Mouse (Mus musculus) macrophage (primary cell): ENCODE data around the gene Slc1a3. TPM values are rescaled to one million over a fixed set of nuclear protein-coding genes. Genes with fewer than 3 reads are reported as not detected.

ENCODE experiments used
- H3K27ac ChIP-seq: fragments of 350-480 bp; formaldehyde crosslinking; 2 replicates; pipeline ENCODE4 v1.9.0; 2021
- H3K36me3 ChIP-seq: fragments of 350-480 bp; formaldehyde crosslinking; 2 replicates; pipeline ENCODE4 v1.9.0; 2021; ENCODE audit errors: inconsistent target
- H3K4me3 ChIP-seq: fragments of 350-480 bp; formaldehyde crosslinking; 2 replicates; pipeline ENCODE4 v1.9.0; 2021; ENCODE audit errors: inconsistent target
- H3K79me2 ChIP-seq: fragments of 350-480 bp; formaldehyde crosslinking; 2 replicates; pipeline ENCODE4 v1.9.0; 2021; ENCODE audit errors: inconsistent target
- WGBS: methylation state at CpG from one replicate; pipeline ENCODE4 v1.1.7; 2026; ENCODE audit warnings: inconsistent platforms; ENCODE audit not compliant: missing documents; 5-methylcytosine and 5-hydroxymethylcytosine counted together
- polyA plus RNA-seq: library from polyadenylated mRNA; stranded (reverse); fragments of 250-400 nt; gene quantifications from 3 replicates; pipeline ENCODE4 v1.2.4, GENCODE M21; 2018; ENCODE audit warnings: inconsistent platforms
- total RNA-seq, 78 experiments: library from RNA; depleted of rRNA; stranded (reverse); fragments of 250-400 nt; gene quantifications; 1 replicate in 9 of 78; 2 replicates in 24 of 78; 3 replicates in 43 of 78; 4 replicates in 2 of 78; pipeline ENCODE4 v1.2.4; 2018; ENCODE audit warnings: inconsistent platforms in 56 of 78

Gene Slc1a3
- 1 to 10 TPM in 1 of 26 experiments, under 1 TPM in 4, not detected in 21; 0.15 to 1.5 (median 0.48) TPM for total RNA-seq (2018; cell fraction: chromatin; rRNA removed)
- total RNA-seq (2018; cell fraction: cytosol; rRNA removed), result under 1 TPM in 21 of 26 experiments, not detected in 5; 0.03 to 0.38 (median 0.07) TPM
- 1 to 10 TPM in 2 of 26 experiments, under 1 TPM in 14, not detected in 10; 0.14 to 1.1 (median 0.32) TPM for total RNA-seq (2018; cell fraction: nucleus; rRNA removed)
- polyA plus RNA-seq, result 0.12 to 0.22 TPM in 2 of 3 replicates, not detected in the other

DNA sequence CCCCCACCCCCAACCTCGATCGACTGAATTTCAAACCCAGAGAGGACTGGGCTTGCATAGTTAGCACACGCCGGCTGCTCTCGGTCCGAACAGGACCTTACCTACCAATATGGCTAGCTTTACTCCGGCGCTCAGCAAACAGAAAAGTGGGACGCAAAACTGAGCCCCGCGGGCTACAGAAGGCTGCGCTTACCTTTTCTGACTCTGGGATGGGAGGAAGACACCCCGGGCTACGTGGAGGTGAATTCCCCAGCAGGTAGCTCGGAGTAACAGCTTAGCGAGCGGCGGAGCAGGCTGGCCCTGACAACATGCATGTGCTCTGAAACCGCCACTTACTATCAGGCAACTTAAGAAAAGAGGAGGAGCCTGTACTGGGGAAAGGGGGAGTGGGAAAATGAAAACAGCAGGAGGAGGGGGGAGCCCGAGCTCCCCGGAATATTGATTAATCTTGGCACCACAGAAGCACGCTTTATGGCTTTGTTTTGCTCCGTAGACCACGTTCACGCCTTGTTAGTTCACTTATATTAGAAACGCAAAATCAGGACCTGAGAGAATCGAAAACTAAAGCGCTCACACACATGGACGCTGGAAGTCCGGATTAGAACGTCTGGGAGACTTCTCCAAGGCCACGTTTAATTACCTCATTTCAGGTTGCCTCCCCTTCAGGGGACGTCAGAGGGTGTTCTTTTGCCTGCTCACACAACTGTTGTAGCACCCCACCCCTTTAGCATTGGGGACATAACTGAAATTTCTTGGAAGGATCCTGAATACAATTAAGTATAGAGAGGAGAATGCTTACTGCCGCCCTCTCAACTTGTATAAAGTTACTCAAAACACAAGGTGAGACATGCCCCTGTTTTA is at the start of gene Slc1a3:
TSS of gene Slc1a3 (minus strand) at position 619 of the 861 bp plus-strand sequence.
- Histone ChIP-seq H3K79me2 (no peaks in the 10 kb centered on the region), H3K36me3 (no peaks in the 10 kb centered on the region), H3K27ac (no peak within 1 kb of the TSS), H3K4me3 (peak within 1 kb of the TSS; percentile 10)
- WGBS, result 3% methylated on average over 34 of the region's 34 CpGs

DNA sequence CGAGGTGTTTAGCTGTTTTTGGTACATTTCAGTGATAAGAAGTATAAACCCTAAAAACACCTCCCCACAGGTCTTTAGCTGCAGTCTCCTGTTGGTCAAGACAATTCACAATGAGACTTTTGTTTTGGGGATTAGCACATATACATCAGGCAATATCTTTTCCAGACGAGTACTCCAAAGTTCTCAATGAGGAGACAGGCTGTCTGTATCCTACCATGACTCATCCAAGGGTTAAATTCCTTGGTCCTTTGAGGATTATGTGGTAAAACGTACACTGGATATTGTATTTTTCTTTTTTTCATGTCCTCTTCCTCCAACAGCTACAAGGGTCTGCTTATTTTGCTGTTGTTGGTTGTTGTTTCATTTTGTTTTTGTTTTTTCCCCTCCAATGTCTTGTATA is 48.5 kb upstream of the Slc1a3 start:
- H3K36me3 ChIP-seq, result no peaks in the 10 kb centered on the region
- H3K79me2 ChIP-seq, result no peaks in the 10 kb centered on the region
- 77% methylated on average over 3 of the region's 3 CpGs for WGBS
- H3K4me3 ChIP-seq, result no peak overlapping the region
- H3K27ac ChIP-seq, result no peak overlapping the region

DNA sequence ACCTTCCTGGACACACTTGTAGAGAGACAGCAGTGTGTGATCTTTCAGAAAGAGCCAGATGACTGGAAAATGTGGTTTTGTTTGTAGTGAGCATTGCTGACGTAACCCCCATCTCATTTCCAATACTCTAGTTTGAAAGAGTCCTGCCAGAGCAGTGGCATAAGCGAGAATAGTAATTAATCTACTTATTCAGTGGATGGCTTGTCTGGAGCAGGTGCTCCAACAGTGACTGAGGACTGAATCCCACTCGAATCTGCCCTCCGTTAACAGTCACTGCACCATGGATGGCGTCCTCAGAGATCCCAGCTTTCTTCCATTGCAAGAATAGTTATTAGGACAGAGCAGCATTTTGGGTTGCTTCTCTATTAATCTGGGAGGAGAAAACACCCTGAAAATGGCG is 45.9 kb upstream of the Slc1a3 start:
- Histone ChIP-seq H3K79me2 (no peaks in the 10 kb centered on the region), H3K4me3 (no peak overlapping the region), H3K27ac (no peak overlapping the region), H3K36me3 (no peaks in the 10 kb centered on the region)
- 82% methylated on average over 5 of the region's 6 CpGs for WGBS

DNA sequence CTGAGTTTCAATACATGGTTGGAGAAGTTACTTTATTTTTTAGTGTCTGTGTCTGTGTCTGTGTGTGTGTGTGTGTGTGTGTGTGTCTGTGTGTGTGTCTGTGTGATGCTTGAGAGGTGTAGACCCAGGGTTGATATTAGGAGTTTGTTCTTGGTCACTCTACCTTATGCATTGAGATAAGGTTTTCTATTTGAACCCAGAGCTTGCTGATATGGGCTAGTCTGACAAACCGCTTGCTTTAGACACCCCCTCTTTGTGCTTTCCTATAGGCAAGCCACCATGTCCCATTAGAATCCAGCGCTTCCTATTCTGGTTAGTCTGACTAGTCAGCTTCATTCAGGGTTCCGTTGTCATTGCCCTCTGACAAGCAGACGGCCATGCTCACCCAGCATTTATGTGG is 39.2 kb upstream of the Slc1a3 start:
- no peak overlapping the region for H3K27ac ChIP-seq
- 91% methylated on average over 4 of the region's 4 CpGs for whole genome bisulfite sequencing
- H3K36me3 ChIP-seq, result no peaks in the 10 kb centered on the region
- H3K79me2 ChIP-seq, result no peaks in the 10 kb centered on the region
- H3K4me3 ChIP-seq, result no peak overlapping the region

DNA sequence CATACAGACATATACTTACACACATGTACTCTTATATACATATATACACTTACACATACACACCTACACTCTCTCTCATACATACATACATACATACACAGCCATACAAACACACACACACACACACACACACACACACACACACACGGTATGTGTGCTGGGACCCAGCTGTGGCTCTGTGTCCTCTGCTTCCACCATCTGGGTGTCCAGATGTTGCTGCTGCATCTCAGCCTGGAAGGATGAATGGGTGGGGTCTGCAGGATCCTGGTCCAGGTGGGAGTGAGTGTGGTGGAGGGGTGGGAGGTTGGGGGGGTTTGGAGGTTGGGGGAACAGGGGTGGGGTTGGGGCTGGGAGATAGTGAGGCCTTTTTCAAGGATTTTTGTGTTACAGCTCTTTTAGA is 38.2 kb upstream of the Slc1a3 start:
- H3K27ac ChIP-seq, result no peak overlapping the region
- H3K36me3 ChIP-seq, result no peaks in the 10 kb centered on the region
- H3K79me2 ChIP-seq, result no peaks in the 10 kb centered on the region
- 80% methylated on average over 1 of the region's 1 CpGs for WGBS
- no peak overlapping the region for H3K4me3 ChIP-seq

DNA sequence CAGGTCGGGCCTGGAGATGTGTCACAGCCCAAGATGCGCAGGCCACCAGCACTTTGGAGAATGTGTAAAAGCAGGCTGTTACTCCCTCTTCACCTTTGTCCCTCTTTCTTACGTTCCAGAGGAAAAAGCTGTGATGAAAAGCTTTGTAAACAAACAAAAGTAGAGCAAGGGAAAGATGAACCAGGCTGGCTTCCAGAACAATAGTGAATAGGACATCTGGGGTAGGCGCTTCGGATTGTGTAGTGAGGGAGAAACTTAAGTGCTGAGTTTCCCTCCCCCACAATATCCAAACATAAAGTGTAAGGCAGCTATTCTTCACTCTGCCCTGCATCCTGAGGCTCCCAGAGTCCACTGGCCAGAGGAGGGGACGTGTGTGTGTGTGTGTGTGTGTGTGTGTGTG is 31.0 kb upstream of the Slc1a3 start:
- WGBS, result 76% methylated on average over 6 of the region's 6 CpGs
- Histone ChIP-seq H3K4me3 (no peak overlapping the region), H3K79me2 (no peaks in the 10 kb centered on the region), H3K36me3 (no peaks in the 10 kb centered on the region), H3K27ac (no peak overlapping the region)

DNA sequence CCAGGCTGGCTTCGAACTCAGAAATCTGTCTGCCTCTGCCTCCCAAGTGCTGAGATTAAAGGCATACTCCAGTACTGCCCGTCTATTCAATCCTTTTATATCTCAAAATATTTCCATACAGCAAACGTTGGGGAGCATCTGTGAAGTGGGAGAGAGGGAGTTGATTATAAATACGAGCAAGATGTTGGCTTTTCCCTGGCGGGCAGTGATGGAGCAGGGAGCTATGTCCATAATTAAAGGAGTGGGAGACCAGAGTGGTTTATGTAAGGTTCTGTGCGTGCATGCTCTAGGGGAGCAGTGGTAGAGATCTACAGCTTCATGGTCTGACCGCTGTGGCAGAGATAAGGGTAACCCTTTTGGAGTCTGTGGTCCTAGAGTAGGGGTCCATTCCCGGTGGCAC is 30.2 kb upstream of the Slc1a3 start:
- H3K36me3 ChIP-seq, result no peaks in the 10 kb centered on the region
- H3K4me3 ChIP-seq, result no peak overlapping the region
- H3K79me2 ChIP-seq, result no peaks in the 10 kb centered on the region
- no peak overlapping the region for H3K27ac ChIP-seq
- WGBS, result 91% methylated on average over 8 of the region's 8 CpGs

DNA sequence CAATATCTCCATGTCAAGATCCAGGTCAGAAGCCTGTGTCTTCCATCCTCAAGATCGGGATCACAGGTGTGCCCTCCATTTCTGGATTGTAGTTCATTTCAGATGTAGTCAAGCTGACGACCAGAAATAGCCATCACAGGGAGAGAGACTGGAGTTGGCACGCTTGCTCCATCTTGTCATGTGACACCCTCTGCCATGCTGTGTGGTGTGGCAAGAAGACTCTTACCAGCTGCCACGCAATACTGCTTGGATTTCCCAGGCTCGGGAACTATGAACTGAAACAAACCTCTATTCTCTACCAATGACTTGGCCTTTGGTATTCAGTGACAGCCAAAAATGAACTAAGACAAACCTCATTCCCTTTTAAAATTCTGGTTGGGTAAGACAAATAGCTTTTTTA is 27.6 kb upstream of the Slc1a3 start:
- H3K4me3 ChIP-seq, result no peak overlapping the region
- no peak overlapping the region for H3K27ac ChIP-seq
- H3K79me2 ChIP-seq, result no peaks in the 10 kb centered on the region
- H3K36me3 ChIP-seq, result no peaks in the 10 kb centered on the region
- WGBS, result 84% methylated on average over 5 of the region's 5 CpGs

DNA sequence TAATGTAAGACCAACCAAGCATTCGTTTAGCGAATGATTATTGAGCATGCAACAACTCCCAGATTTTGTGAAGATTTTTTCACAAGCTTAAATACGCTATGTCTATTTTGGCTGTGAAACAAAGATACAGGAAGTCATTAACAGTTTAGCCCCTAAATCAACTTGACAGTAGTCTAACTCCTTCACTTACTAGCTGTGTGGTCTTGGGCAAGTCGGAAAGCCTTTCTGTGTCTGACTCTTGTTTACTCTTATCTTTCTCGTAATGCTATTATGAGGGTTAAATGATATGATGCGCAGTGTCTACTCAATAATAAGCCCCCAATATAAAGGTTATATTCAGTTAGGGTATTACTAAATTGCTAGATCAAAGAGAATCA is 23.8 kb upstream of the Slc1a3 start:
- Histone ChIP-seq H3K27ac (no peak overlapping the region), H3K79me2 (no peaks in the 10 kb centered on the region), H3K36me3 (no peaks in the 10 kb centered on the region), H3K4me3 (no peak overlapping the region)
- 74% methylated on average over 6 of the region's 6 CpGs for WGBS

DNA sequence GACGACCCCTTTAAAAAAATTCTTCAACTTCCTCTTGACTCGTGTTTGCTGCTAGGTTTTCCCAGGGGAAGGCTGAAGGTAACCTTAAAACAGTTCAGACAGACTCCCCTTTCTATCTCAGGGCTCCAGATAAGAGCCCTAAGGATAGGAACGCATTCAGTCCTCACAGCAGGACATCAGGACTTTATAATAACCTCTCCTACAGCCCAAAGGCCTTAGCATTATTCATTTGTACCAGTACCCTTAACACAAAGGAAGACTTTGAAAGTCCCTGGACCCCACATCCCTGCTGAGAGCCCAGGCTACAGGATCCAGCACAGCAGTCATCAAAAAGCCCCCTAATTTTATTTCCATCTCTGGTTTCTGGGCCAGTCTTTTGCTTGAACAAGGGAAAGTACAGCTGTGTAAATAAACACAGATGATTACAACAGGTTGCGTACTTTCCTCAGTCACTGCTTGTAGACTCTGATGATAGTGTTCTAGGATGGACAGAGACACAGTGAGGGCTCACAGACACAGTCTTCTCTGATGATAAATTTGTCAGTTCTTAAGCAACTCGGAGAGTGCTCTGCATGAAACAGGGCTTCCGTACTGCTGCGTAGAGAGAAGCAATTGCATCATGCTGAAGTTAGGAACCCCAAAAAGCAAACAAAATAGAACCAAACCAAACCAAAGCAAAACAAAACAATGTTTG is 23.3 kb upstream of the Slc1a3 start:
- WGBS, result 67% methylated on average over 7 of the region's 7 CpGs
- Histone ChIP-seq H3K36me3 (no peaks in the 10 kb centered on the region), H3K4me3 (no peak overlapping the region), H3K27ac (no peak overlapping the region), H3K79me2 (no peaks in the 10 kb centered on the region)

DNA sequence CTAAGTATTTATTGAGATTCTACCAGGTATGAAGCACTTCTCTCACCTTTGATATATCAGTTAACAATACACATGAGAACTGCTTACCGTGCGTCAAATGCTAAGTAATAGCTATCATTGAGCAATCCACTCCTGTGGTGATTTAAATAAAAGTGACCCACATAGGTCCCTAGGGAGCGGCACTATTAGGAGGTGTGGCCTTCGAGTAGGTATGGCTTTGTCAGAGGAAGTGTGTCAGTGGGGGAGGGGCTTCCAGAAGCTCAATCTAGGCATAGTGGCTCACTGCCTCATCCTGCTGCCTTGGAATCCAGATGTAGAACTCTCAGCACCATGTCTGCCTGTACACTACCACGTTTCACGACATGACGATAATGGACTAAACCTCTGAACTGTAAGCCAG is 18.3 kb upstream of the Slc1a3 start:
- H3K27ac ChIP-seq, result no peak overlapping the region
- H3K36me3 ChIP-seq, result no peaks in the 10 kb centered on the region
- H3K4me3 ChIP-seq, result no peak overlapping the region
- 92% methylated on average over 7 of the region's 7 CpGs for WGBS
- no peaks in the 10 kb centered on the region for H3K79me2 ChIP-seq

DNA sequence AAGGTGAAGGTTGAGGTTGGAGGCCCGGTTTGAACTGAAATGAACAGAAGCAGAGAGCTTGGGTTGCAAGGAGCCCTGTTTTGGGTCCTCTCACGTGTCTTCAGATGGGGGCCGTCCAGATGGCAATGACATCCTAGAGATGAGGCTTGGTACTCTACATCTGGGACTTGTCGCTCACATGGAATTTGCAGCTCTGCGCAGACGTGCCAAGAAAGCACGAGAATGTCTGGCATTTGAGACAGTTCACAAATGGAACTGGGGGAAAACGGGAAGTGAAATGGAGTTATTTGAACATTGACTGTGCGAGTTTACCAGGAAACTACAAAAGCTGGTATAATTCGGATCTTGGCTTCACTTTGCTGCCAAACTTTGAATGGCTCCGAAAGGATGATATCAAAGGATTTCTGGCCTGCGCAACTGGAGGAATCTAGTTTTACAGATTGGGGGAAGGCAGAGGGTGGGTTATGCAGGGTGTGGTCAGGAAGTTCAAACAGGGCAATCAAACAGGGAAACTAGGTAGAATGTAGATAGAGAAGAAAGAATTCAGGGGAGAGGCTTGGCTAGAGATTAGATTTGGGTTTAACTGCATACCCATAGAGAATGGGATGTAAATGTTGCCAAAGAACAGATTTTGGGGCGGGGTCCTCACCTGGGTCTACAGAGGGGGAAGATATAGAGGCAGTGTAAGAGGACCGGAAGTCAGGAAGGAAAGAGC is 12.0 kb upstream of the Slc1a3 start:
- H3K79me2 ChIP-seq, result no peaks in the 10 kb centered on the region
- H3K36me3 ChIP-seq, result no peaks in the 10 kb centered on the region
- H3K4me3 ChIP-seq, result no peak overlapping the region
- H3K27ac ChIP-seq, result no peak overlapping the region
- 80% methylated on average over 13 of the region's 14 CpGs for WGBS

DNA sequence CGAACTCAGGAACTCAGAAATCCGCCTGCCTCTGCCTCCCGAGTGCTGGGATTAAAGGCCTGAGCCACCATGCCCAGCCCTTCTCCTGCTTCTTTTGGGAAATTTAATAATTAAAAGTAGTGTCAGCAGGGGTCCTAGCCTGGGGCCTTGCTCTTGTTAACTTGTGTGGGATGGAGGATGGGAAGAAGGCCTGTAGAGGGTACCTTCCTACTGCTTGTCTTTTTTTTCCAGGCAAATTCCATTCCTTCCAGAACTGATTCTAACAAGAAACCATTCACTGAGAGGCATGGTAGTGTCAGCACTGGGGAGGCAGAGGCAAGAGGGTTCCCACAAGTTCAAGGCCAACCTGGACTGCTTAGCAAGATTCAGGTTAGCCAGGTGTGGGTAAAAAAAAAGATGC is 11.2 kb upstream of the Slc1a3 start:
- WGBS, result 100% methylated on average over 3 of the region's 3 CpGs
- H3K4me3 ChIP-seq, result no peak overlapping the region
- H3K36me3 ChIP-seq, result no peaks in the 10 kb centered on the region
- H3K79me2 ChIP-seq, result no peaks in the 10 kb centered on the region
- H3K27ac ChIP-seq, result no peak overlapping the region

DNA sequence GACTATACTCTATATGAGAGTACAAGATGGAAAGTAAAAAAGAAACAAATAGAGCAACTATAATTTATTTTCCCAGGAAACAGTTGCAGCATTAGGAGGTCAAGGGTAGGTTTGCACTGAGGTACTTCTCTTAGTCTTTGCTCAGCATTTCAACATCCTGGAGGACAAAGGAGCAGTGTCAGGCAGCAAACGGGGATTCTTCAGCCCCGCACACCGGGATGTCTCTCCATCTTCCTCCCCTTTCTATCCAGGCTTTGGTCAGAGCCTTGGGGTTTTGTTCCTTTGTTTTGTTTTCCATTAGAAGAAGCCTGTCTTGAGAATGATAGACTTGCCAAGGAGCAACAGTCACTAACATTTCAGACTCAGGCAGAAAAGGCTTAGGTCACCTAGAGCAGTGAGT is 10.4 kb upstream of the Slc1a3 start:
- Histone ChIP-seq H3K27ac (no peak overlapping the region), H3K4me3 (no peak overlapping the region), H3K36me3 (no peaks in the 10 kb centered on the region), H3K79me2 (no peaks in the 10 kb centered on the region)
- WGBS, result 71% methylated on average over 3 of the region's 3 CpGs
